20 mouse cellular contexts compared by ENCODE assay signal in genomic region chr4:120180535-120180934, GRCm38 (mm10). TPM values are rescaled to one million over a fixed set of nuclear protein-coding genes. Genes with fewer than 3 reads are reported as not detected.
"Had no signal": no experiment of that assay in that cellular context is flagged by ENCODE, and none has a peak within 500 bp of the region (broad histone marks: within the 10 kb centered on the region; RNA-seq: fewer than 3 reads in every experiment).

No protein-coding gene starts in this region.

- H3K4me1 ChIP-seq: liver, embryonic 12.5 days; neural tube, embryonic 12.5 days had no signal

- ATAC-seq: liver, embryonic 12.5 days; midbrain, embryonic 16.5 days had no signal

- H3K9me3 ChIP-seq: liver, embryonic 12.5 days; midbrain, embryonic 12.5 days; neural tube, embryonic 12.5 days had no signal

- H3K4me3 ChIP-seq: liver, embryonic 12.5 days; midbrain, embryonic 12.5 days; myocyte; neural tube, embryonic 12.5 days had no signal

- H3K27me3 ChIP-seq: midbrain, embryonic 12.5 days; neural tube, embryonic 12.5 days had no signal

- H3K9ac ChIP-seq: liver, embryonic 12.5 days; liver, embryonic 14.5 days; lung, embryonic 14.5 days; midbrain, embryonic 12.5 days; neural tube, embryonic 12.5 days had no signal

- DNase-seq: lung, adult 18-20 months; lung, embryonic 14.5 days; lung, postnatal 10 days; lung, postnatal 4 days; midbrain, embryonic 14.5 days; right cerebral cortex, postnatal 14 days; spleen, adult 18-20 months; thymus, adult 2 months; thymus, postnatal 25 days; thymus, postnatal 4 days had no signal

- H3K4me2 ChIP-seq: liver, embryonic 12.5 days; lung, embryonic 14.5 days; midbrain, embryonic 12.5 days; neural tube, embryonic 12.5 days had no signal

- H3K27ac ChIP-seq: liver, embryonic 12.5 days; liver, embryonic 14.5 days; midbrain, embryonic 12.5 days; neural tube, embryonic 12.5 days had no signal

- H3K36me3 ChIP-seq: liver, embryonic 12.5 days; midbrain, embryonic 12.5 days; neural tube, embryonic 12.5 days had no signal

RNA-seq across cellular contexts. Expression of gene Edn2, which starts 19.5 kb away (rescaled TPM):
- total RNA-seq: megakaryocyte, adult 5-6 weeks; megakaryocyte-erythroid progenitor cell, adult 5-6 weeks; neutrophil, adult 5-6 weeks had no signal
- polyA plus RNA-seq: midbrain, embryonic 12.5 days; midbrain, embryonic 16.5 days; myocyte; neural tube, embryonic 12.5 days; testis, adult 2 months had no signal
